Mouse (Mus musculus) olfactory bulb, adult 2 months (tissue): Measurements from ENCODE around the gene Slfn14.

Source experiments
- CTCF ChIP-seq: fragments of 200-500 bp; IDR thresholded peaks from 2 replicates; pipeline ENCODE4 v1.5.1; 2012; ENCODE audit warnings: low read depth, mild to moderate bottlenecking, low read length, moderate library complexity; ENCODE audit not compliant: insufficient read depth
- POLR2A ChIP-seq: fragments of 200-500 bp; IDR thresholded peaks from 2 replicates; pipeline ENCODE4 v1.6.1; 2012; ENCODE audit warnings: mild to moderate bottlenecking, low read depth, low read length, moderate library complexity; ENCODE audit not compliant: insufficient read depth

- TF ChIP-seq CTCF (no peak), POLR2A (no peak)
Measured at GRCm38 (mm10) chr11:83297816-83298215, 11.3 kb upstream of the Slfn14 start.
